Mouse (Mus musculus) thymus, postnatal 14 days (tissue): ENCODE measurements around the gene Rab24.

Source experiments
- DNase-seq: peaks from one replicate; pipeline ENCODE4 v3.0.0; 2021

Rab24 gene

DNA sequence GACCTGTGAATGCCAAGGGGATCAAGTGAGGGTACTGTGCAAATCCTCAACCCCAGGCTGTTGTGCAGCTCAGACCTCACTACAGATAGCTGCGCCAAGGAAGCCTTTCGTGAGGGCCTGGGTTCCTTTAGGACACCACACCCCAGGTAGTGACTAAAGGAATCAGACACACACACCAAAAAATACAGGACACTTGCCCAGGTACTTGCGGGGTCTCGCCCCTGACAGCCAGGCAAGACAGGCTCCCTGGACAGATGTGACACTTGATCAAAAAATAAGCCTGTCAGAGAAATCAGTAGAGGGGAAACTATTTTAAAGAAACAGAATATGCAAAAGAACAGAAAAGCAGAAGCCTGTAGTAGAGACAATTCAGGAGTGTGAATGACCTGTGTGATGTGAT, 6.9 kb upstream of the Rab24 start:
- DNase-seq, result no peak

DNA sequence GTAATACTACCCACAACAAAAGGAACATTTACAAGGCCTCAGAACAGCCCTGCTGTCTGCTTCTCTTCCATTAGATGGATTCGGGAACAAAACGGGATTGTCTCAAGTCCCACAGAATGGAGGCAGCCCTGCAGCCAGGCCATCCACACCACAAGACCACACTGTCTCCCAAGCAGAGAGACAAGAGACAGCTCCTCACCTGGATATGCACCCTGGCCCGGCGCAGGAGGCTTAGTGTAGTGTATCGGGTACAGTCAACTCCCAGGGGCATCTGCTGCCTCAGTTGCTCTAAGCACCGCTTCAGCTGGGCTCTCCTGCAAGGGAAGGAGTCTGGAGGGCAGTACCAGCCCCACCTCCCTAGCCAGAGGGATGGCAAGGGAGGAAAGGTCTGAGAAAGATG, 6.4 kb upstream of the Rab24 start:
- no peak for DNase-seq

DNA sequence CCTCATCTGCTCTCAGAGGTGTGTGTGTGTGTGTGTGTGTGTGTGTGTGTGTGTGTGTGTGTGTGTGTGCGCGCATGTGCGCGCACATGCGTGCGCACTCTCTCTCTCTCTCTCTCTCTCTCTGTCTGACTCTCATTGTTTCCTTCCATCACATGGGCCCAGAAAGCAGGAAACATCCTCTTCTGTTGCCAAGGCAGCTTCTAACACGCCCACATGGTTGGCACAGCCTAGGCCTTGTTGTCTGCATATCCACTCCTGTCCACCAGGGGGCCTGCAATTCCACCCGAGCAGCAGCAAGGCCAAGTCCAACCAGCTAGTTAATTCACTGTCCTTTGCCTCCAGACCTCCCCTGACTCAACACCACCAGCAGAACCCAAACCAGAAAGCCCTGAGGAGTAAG, 5.9 kb upstream of the Rab24 start:
- DNase-seq, result peak; percentile 90

DNA sequence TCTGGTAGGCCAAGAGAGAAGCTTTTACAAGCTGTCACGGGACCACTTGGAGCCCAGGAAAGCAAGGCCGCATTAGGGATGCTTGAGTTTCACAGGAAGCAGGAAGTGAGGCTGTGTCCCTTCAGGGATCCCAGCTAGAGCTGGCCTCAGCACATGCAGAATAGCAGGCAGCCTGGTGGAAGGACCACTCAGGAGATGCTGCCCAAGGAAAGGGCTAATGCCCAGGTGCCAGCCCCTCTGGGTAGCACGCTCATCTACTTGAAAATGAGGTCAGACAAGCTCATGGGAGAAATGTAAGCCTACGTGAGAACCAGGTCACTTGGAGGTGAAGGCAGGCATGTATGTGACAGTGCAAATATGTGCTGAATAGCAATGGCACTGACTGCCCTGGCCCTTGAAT, 5.4 kb upstream of the Rab24 start:
- no peak for DNase-seq

DNA sequence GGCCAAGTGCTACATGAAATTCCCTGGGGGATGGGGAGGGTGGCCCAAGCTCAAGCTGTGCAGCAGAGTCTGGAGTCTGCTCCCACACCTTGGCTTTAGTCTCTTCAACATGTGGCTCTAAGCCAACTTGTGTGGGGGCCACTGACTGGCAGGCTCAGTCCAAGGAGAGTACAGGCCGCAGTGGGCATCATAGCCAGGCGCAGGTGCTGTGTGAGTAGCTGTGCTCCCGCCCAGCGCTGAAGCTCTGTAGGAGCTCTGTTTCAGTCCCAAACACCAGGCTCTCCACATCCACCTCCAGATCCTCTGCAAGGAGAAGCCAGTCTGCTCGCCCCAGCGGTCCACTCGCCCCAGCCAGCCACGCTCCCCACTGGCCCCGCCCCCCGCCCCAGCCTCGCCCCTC, 3.9 kb upstream of the Rab24 start:
- no peak for DNase-seq

DNA sequence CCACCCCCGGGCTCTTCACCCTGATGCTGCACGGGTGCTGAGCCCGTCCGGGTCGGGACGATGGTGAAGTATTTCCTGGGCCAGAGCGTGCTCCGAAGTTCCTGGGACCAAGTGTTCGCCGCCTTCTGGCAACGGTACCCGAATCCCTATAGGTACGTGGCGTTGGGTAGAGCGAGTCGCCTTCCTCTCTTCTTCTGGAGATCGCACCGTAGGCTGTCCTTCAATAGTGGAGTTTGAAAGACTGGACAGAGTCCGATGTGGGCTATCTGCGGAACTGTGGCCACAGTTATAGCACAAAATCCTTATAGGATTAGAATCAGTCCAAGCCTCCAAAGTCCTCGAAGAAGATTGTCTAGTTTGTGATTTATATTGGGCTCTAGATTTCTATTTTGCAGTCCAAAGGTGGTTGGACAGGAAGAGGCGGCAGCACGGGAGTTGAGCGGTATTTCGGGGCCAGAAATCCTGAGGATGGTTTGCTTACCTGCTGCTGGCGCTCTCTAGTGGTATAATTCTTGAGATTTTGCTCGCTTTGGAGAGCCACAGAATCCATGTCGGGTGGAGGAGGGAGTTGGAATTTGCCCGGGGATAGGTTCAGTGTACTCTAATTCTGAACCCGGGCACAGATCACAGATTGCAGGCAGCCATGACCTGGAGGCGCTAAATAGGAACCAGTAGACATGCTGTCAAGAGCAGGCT, 532 bp upstream of the Rab24 start:
- peak; percentile 61 for DNase-seq

DNA sequence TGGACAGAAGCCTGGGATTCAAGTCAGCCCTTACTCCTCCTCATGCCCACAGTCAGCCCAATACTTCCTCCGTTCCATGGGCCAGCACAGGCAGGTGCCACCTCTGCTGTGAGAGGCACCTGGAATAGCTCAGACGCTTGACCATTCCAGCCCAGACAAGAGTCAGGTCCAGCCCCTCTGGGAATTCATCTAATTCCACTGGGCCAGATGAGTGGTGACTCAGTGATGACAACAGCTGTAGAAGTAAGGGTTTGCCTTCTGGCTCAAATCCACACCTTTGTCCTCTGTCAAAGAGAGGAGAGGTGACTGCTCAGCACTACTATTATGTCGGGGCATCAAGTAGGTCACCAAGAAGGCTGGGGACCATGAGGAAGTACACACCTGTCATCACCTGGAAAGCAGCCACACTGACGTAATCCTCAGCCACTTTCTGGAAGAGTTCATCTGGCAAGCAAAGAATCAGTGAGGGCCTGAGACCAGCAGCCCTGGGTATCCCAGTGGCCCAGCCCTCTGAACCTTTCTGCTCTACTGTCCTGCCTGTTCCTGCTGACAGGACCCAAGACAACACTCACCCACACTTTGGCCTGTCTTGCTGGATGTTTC, 1.7 kb downstream of the Rab24 start, which contains the start of gene Prelid1:
TSS of gene Prelid1 (plus strand) at position 570 of the 603 bp plus-strand sequence.
- DNase-seq, result no peak

DNA sequence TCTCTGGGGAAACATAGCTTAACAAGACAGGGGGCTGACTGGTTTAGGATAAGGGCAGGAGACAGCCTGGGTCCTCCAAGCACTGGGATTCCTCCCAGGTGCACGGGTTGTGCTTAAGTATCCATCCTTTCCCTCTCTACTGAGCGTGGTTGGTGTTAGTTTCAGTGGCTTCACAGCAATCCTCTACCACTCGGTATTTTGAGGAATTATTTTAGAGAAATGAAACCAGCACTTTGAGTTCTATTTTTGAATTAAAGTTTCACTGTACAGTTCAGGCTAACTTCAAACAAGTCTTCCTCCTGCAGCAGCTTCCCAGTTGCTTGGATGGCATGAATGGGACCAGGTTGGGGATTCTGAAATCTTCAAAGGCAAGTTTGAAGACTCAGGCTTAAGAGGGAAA, 3.4 kb downstream of the Rab24 start:
- DNase-seq, result no peak

DNA sequence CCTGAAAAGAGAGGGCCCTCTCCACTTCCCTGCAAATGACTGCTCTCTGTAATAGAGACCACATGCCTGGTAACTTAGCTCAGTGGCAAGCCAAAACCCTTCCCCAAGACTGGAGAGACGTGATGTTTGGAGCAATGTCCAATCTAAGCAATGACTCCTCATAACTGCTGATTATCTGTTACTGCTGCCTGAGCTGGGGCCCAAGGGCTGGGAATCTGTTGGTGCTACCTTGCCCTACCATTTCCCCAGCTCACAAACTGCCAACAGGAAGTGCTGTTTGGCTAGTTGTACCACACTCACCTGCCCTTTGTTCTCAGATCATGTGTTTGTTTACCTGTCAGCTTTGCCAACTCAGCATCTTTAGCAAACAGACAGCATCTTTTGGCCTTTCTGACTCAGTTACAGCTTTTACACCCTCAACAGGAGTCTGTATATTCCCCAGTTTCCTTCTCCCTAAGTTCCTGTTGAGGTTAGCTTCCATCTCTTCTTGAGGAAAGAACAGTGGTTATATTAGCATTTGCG, 6.8 kb downstream of the Rab24 start:
- no peak for DNase-seq

DNA sequence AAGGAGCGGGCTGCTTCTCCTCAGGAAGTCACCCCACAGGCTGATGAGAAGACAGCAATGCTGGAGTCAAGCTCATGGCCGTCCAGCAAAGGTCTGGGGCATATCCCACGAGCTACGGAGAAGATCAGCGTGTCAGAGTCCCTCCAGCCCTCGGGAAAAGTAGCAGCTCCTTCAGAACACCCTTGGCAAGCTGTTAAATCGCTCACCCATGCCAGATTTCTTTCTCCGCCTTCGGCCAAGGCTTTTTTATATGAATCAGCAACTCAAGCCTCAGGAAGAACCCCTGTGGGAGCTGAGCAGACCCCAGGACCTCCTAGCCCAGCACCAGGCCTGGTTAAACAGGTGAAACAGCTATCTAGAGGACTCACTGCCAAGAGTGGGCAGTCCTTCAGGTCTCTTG, 8.7 kb downstream of the Rab24 start:
- DNase-seq, result no peak

DNA sequence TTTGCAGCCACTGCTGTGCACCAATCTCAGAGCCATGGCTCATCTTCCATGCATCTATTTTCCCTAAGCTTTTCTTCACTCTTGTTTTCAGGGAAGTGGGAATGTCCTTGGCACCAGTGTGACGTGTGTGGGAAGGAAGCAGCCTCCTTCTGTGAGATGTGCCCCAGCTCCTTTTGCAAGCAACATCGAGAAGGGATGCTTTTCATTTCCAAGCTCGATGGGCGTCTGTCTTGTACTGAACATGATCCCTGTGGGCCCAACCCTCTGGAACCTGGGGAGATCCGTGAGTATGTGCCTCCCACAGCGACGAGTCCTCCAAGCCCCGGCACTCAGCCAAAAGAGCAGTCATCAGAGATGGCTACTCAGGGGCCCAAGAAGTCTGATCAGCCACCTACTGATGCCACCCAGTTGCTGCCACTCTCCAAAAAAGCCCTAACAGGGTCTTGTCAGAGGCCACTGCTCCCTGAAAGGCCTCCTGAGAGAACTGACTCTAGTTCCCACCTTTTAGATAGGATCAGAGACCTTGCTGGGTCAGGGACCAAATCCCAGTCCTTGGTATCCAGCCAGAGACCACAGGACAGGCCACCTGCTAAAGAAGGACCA, 9.6 kb downstream of the Rab24 start:
- DNase-seq, result no peak

DNA sequence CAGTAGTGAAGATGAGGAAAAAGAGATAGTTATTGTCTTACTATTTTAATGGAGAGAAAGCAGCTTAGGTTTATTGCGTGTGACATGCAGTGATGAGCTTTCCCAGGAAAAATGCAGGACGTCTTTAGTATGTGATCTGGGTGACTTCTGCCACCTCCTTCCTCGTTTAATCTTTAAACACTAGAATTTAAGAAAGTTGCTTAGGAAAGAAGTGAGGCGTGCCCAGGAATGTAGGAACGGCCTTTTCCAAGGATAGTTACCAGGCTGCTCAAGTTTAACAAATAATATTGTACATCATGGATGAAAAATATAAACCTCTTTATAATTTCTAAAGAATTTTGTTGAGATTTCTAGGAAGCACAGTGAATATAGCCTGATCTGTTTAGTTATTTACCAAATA, 20.8 kb downstream of the Rab24 start:
- no peak for DNase-seq

DNA sequence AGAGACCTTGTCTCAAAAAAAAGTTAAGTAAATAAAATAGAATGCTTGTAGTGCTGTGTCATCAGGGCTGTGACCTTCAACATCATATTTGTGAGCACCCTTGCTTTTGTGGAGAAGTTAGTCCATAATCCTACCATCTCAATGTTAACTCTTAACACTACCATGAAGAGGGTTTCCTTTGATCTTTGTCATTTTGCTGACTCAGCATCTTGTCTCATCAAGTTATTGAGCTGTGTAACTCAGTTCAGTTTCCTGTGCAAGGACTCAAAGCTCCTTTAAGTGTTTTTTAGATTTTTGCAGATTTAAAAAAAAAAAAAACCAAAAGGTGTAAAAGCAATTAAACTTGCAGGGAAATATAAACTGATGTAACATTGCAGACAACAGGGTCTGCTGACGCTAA, 25.0 kb downstream of the Rab24 start:
- no peak for DNase-seq

DNA sequence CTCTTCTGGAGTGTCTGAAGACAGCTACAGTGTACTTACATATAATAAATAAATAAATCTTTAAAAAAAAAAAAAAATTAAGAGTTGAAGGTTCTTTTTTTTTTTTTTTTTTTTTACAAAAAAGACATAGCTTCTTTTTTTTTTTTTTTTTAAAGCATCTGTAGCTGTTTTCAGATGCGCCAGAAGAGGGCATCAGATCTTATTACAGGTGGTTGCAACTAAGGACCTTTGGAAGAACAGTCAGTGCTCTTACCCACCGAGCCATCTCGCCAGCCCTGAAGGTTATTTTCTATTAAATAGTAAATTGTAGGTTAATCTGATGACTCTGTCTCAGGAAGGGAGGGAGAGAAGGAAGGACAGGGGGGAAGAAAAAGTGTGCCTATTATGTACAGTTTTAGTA, 32.9 kb downstream of the Rab24 start:
- DNase-seq, result peak; percentile 15

DNA sequence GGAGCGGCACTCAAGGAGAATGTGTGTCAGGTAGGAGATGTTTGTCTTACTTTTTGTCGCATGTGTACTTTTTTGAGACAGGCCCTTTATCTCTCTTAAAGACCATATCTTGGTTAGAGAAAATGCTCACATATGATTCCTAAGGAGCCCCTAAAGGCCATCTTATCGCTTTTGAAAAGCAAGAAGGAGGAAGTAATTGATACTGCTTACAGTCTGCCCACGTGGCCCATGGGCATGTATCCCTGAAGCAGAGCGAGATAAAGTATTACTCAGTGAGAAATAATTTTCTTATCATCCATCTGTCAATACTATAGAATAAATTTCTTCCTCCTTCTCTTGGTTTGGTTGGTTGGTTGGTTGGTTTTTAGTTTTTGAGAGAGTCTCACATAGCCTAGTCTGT, 44.1 kb downstream of the Rab24 start:
- DNase-seq, result no peak

DNA sequence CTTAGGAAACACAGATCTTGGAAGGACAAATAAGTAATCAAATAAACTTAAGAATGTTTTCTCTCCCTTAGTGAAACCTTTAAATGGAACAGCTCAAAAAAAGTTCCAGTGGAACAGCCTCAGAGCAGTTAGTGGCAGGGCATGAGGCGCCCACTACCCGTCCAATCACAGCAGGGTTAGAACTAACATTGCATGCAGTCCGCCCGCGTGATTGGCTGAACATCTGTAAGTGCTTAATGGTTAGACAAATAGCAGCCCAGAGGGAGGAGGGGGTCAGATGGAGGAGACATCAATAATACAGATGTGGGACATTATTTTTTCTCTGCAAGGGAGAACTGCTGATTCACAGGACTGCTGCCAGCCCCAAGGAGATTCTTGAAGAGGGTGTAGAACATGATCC, 44.5 kb downstream of the Rab24 start:
- no peak for DNase-seq
